Mouse (Mus musculus): ENCODE results near the gene Plpp3.
A peak's percentile ranks its signal among the peaks of the same experiment; 100 is the strongest.

DNA sequence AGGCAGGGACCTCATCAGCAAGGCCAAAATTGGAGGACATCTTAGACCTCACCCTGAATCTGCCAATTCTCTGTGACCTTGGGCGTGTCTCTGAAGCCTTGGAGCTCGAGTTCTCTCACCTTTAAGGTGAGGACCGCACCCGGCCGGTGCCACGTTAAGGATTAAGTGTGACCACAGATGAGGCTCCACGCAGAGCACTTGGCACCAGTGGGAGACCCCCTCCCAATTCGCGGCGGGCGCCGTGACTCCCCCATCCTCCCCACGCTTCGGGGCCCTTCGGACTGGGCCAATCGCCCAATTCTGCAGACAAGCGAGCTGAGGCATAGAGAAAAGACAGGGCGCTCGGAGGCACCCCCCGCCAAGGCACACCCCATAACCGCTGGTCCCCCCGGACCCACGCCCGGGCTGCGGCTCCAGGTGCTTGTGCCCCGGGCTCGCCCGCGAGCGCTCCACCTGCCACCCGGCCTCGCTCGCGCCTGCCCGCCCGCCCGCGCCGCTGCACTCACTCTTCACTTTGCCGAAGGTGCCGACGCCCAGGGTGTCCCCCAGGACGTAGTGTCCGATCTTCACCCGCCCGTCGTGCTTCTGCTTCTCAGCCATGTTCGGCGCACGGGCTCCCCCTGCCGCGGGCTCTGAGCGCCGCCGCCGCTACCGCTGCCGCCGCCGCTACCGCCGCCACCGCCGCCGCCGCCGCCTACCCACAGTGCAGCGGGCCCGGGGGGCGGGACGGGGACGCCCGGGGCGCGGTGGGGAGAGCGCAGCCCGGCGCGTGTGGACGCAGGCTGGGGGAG, 47.8 kb upstream of the Plpp3 start, which contains the start of gene Prkaa2:
- TF ChIP-seq POLR2A (IDR thresholded peaks at IDR 0.05; ENCODE audit: low read depth, low read length) = 0 out of 2 replicates have a peak, but pooled peaks have one; percentile 73
- TF ChIP-seq CTCF (IDR thresholded peaks at IDR 0.05; ENCODE audit: extremely low read depth, insufficient read length, insufficient replicate concordance, low read depth, low read length) = no peak

All from small intestine, adult 2 months (tissue).